Mouse (Mus musculus): Measurements from ENCODE around the gene Zic4. TPM values are rescaled to one million over a fixed set of nuclear protein-coding genes. Genes with fewer than 3 reads are reported as not detected.

Gene Zic4
- polyA plus RNA-seq, 1 experiment = 37.4 TPM

DNA sequence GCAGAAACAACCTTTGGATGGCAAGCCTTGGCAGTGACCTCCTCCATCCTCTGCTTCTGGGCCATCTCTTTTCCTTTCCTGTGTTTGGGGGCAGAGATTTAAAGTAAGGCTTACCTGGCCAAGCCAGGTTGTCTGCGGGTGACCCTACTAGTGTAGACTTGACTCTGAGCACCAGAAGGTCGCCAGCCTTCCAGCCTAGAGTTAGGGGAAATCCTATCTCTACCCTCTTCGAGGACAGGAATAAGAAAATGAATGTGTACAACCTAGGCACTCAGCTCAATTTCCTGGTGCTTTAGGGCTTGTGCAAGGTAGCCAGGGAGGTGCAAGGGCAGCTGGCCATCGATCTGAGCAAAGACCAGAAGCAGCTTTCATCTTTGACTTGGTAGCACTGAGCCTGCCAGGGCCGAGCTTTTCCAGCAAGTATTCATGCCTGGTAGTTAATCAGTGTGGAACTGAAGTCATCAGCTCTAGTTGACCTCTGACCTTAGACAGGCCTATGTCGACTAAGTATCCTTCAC, 8.0 kb downstream of the Zic4 start:
- 12% methylated on average over 6 of the region's 6 CpGs for WGBS
- peak overlapping the region; percentile 63 for H3K4me3 ChIP-seq (replicated peaks; ENCODE audit: insufficient read depth, low read depth, low read length)
- H3K27ac ChIP-seq (ENCODE audit: insufficient read depth, low read length) = peak overlapping the region; percentile 96
- peak; percentile 58 to 65 for DNase-seq
- peaks cover 22% of the 10 kb centered on the region for H3K4me1 ChIP-seq (ENCODE audit: control insufficient read depth, insufficient read depth, low read length)
- TF ChIP-seq CTCF (IDR thresholded peaks at IDR 0.05; ENCODE audit: borderline replicate concordance, insufficient read depth, low read depth, low read length) (no peak), POLR2A (IDR thresholded peaks at IDR 0.05; ENCODE audit: borderline replicate concordance, insufficient read depth, low read length) (0 out of 2 replicates have a peak, but pooled peaks have one; percentile 11)
- H3K27me3 ChIP-seq (ENCODE audit: control insufficient read depth, insufficient read depth, low read length) = no peaks in the 10 kb centered on the region

DNA sequence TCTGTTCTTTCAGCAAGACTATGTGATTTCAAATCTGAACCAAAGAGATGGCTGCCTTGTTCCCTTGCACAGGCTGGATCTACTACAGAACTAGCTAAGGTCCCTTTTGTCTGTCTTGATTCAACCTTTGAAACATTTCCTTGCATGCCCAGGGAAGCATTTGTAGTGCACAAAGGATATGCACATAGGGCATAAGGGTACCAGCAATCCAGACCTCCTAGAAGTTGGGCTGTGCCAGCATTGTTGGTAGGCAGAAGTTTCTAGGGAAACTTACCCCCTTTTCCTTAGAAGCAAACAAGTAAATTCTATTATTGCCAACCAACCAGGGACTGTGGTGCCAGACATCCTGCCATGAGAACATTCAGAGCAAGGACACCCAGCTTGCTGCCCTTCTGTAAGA, 8.8 kb downstream of the Zic4 start:
- Histone ChIP-seq H3K4me3 (replicated peaks; ENCODE audit: insufficient read depth, low read depth, low read length) (no peak overlapping the region), H3K27ac (ENCODE audit: insufficient read depth, low read length) (peak overlapping the region; percentile 96)

DNA sequence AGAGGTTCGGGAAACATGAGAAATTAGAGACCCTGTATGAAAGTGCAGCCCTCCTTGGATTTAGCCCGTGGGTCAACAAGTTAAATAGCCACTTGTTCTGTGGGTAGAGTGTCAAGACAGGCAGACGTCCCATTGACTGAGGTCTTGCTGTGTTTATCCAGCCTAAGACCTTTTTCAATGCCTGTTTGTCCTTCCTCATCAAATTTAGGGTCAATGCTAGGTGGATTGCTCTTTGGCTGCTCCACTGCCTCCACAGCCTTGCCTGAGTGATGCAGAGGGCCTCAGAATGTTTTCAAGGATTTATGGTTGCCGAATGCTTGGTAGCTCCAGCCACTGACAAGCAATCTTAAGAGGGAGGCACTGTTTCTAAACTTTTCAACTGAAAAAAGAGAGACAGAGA, 9.4 kb downstream of the Zic4 start:
- no peak for DNase-seq
- peaks cover 22% of the 10 kb centered on the region for H3K4me1 ChIP-seq (ENCODE audit: control insufficient read depth, insufficient read depth, low read length)
- 53% methylated on average over 4 of the region's 4 CpGs for WGBS
- no peak overlapping the region for H3K4me3 ChIP-seq (replicated peaks; ENCODE audit: insufficient read depth, low read depth, low read length)
- H3K27me3 ChIP-seq (ENCODE audit: control insufficient read depth, insufficient read depth, low read length) = no peaks in the 10 kb centered on the region
- no peak for TF ChIP-seq CTCF (IDR thresholded peaks at IDR 0.05; ENCODE audit: borderline replicate concordance, insufficient read depth, low read depth, low read length)
- TF ChIP-seq POLR2A (IDR thresholded peaks at IDR 0.05; ENCODE audit: borderline replicate concordance, insufficient read depth, low read length) = no peak
- peak overlapping the region; percentile 96 for H3K27ac ChIP-seq (ENCODE audit: insufficient read depth, low read length)

More for the DNA sequence above, 8.8 kb downstream of the Zic4 start:
- Histone ChIP-seq H3K27me3 (ENCODE audit: control insufficient read depth, insufficient read depth, low read length) (no peaks in the 10 kb centered on the region), H3K4me1 (ENCODE audit: control insufficient read depth, insufficient read depth, low read length) (peaks cover 22% of the 10 kb centered on the region)
- TF ChIP-seq POLR2A (IDR thresholded peaks at IDR 0.05; ENCODE audit: borderline replicate concordance, insufficient read depth, low read length) (no peak), CTCF (IDR thresholded peaks at IDR 0.05; ENCODE audit: borderline replicate concordance, insufficient read depth, low read depth, low read length) (no peak)
- peak; percentile 37 for DNase-seq

DNA sequence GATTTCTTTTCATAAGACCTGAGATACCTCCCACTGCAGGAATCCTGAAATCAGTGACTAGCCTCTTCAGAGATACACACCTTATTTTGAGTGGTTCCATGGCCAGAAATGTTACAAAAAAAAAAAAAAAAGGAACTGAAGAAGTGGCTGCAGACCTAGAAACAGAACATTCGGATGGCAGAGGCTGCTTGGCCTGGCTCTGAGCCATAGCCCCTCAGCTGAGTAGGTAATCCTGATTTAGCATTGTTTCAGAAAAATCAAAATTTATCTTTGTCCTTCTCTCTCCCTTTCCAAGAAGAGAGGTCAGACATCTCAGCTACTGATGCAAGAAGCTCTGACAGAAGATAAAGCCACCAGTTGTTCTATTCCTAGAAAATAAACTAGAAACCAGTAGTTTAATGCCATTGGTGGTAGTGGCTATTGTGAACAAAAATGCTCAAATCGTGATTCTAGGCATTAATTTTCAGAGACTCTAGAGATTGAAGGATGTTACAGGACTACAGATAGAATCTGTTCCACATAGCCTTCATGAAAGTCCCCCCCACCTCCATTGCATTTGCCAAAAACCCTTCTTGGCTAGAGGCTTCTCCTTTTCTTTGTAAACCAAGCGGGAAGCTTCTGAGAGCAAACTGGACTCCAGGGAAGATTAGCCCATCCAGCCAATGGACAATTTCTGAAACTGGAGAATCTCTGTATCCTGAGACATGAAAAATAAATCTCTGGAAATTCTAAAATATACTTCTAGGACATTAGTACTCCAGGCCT, 11.8 kb downstream of the Zic4 start:
- Histone ChIP-seq H3K27me3 (ENCODE audit: control insufficient read depth, insufficient read depth, low read length) (no peaks in the 10 kb centered on the region), H3K4me1 (ENCODE audit: control insufficient read depth, insufficient read depth, low read length) (peaks cover 23% of the 10 kb centered on the region), H3K4me3 (replicated peaks; ENCODE audit: insufficient read depth, low read depth, low read length) (no peak overlapping the region), H3K27ac (ENCODE audit: insufficient read depth, low read length) (no peak overlapping the region)
- peak in 1 of 2 experiments; percentile 40 for DNase-seq
- TF ChIP-seq POLR2A (IDR thresholded peaks at IDR 0.05; ENCODE audit: borderline replicate concordance, insufficient read depth, low read length) (no peak), CTCF (IDR thresholded peaks at IDR 0.05; ENCODE audit: borderline replicate concordance, insufficient read depth, low read depth, low read length) (no peak)
- 41% methylated on average over 3 of the region's 3 CpGs for WGBS

DNA sequence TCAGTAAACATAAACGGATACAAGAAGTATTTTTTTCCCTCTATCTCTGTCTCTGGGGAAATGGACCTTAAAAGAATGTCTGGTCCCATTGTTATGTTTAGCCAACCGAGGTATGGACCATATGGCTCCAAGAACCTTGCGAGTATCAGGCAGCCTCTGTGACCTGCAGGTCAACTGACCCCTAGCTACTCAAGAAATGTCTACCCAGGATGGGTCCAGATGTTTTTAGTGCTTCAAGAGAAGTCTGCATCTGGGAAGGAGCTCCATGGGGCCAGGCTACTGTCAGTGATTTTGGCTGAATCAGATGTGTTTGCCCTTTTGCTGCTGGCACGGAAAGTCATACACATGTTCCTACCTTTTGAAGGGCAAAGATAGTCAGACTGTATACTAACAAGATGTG, 12.5 kb downstream of the Zic4 start:
- no peak overlapping the region for H3K27ac ChIP-seq (ENCODE audit: insufficient read depth, low read length)
- no peaks in the 10 kb centered on the region for H3K27me3 ChIP-seq (ENCODE audit: control insufficient read depth, insufficient read depth, low read length)
- 29% methylated on average over 4 of the region's 4 CpGs for WGBS
- H3K4me1 ChIP-seq (ENCODE audit: control insufficient read depth, insufficient read depth, low read length) = peaks cover 20% of the 10 kb centered on the region
- peak in 1 of 2 experiments; percentile 17 for DNase-seq
- TF ChIP-seq CTCF (IDR thresholded peaks at IDR 0.05; ENCODE audit: borderline replicate concordance, insufficient read depth, low read depth, low read length) = no peak
- no peak for TF ChIP-seq POLR2A (IDR thresholded peaks at IDR 0.05; ENCODE audit: borderline replicate concordance, insufficient read depth, low read length)
- H3K4me3 ChIP-seq (replicated peaks; ENCODE audit: insufficient read depth, low read depth, low read length) = no peak overlapping the region

DNA sequence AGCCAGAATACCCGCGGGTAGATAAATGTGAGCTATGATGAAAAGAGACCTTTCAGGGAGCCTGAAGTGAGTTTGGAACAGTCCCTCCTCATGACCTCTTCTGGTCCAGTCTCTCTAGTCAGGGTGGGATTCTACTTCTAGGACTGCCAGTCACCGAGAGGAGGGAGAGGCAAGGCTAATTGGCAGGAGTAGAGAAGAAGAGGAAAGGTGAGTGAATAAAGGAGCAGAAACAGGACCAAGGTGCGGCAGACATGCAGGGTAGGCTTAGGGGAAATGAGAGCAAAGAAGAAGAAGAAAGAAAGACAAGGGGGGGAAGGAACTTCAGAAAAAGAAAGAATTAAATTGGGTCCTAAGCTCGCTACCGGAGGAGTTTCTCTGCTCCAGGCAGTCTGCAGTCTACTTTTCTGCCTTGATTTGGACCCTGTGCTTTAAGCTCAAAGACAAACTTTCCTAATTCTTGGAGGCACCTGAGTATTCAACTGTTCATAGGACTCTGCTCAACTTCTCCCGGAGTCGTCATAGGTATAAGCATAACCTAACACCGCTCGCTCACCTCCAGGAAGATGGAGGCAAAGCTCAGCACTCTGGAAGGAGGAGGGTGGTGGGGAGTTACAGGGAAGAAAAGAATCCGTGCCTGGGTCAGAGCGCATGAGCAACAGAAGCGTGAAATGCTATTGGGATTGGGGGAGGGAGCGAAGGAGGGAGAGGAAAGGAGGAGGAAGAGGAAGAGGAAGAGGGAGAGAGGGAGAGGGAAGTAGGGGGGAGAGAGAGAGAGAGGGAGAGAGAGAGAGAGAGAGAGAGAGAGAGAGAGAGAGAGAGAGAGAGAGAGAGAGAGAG, 15.0 kb downstream of the Zic4 start:
- 13% methylated on average over 14 of the region's 14 CpGs for WGBS
- Histone ChIP-seq H3K4me1 (ENCODE audit: control insufficient read depth, insufficient read depth, low read length) (peaks cover 7% of the 10 kb centered on the region), H3K27ac (ENCODE audit: insufficient read depth, low read length) (peak overlapping the region; percentile 94), H3K4me3 (replicated peaks; ENCODE audit: insufficient read depth, low read depth, low read length) (peak overlapping the region; percentile 83), H3K27me3 (ENCODE audit: control insufficient read depth, insufficient read depth, low read length) (no peaks in the 10 kb centered on the region)
- TF ChIP-seq POLR2A (IDR thresholded peaks at IDR 0.05; ENCODE audit: borderline replicate concordance, insufficient read depth, low read length) = no peak
- no peak for TF ChIP-seq CTCF (IDR thresholded peaks at IDR 0.05; ENCODE audit: borderline replicate concordance, insufficient read depth, low read depth, low read length)
- peak; percentile 78 for DNase-seq

DNA sequence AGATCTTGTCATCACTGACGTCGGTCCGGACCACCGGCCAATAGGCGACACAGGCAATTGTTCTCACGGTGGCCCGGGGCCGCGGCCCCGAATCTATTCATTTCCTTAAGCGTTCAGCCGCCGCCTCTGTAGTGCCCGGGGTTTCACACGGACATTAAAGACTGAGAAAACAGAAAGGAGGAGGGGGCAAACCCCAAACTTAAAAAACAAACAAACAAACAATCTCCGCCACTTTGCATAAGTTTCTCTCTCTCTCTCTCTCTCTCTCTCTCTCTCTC, 15.6 kb downstream of the Zic4 start:
- TF ChIP-seq CTCF (IDR thresholded peaks at IDR 0.05; ENCODE audit: borderline replicate concordance, insufficient read depth, low read depth, low read length) = no peak
- peak; percentile 36; the same call in 1 of the 2 replicates for TF ChIP-seq POLR2A (IDR thresholded peaks at IDR 0.05; ENCODE audit: borderline replicate concordance, insufficient read depth, low read length)
- Histone ChIP-seq H3K27ac (ENCODE audit: insufficient read depth, low read length) (peak overlapping the region; percentile 94), H3K27me3 (ENCODE audit: control insufficient read depth, insufficient read depth, low read length) (no peaks in the 10 kb centered on the region), H3K4me3 (replicated peaks; ENCODE audit: insufficient read depth, low read depth, low read length) (peak overlapping the region; percentile 83), H3K4me1 (ENCODE audit: control insufficient read depth, insufficient read depth, low read length) (peaks cover 11% of the 10 kb centered on the region)
- peak in 1 of 2 experiments; percentile 84 for DNase-seq
- WGBS = under 1% methylated on average over 16 of the region's 16 CpGs
